Mouse (Mus musculus) kidney, embryonic 16.5 days (tissue): Measurements from ENCODE around the gene Dusp8. TPM values are rescaled to one million over a fixed set of nuclear protein-coding genes. Genes with fewer than 3 reads are reported as not detected.
A peak's percentile ranks its signal among the peaks of the same experiment; 100 is the strongest.
"Not testable (repeated sequence)": the region's sequence is repeated elsewhere in the genome, so short reads cannot be mapped to it uniquely, and the experiment has no call there.

ENCODE experiments used
- ATAC-seq: fragments of 200-750 bp; cut with Nextera tagmentation; 2 replicates; pipeline ENCODE4 v1.8.0; 2017; ENCODE audit warnings: moderate TSS enrichment; ENCODE audit not compliant: low FRiP score, low TSS enrichment
- H3K27ac ChIP-seq: fragments of 300-500 bp; sonication (generic); 2 replicates; pipeline ENCODE4 v1.5.1; 2014; ENCODE audit warnings: low read length
- H3K27me3 ChIP-seq: fragments of 300-500 bp; sonication (generic); 2 replicates; pipeline ENCODE4 v1.6.1; 2014; ENCODE audit warnings: low read length, control low read depth, mixed read lengths; ENCODE audit not compliant: insufficient read depth
- H3K36me3 ChIP-seq: fragments of 300-500 bp; sonication (generic); 2 replicates; pipeline ENCODE4 v1.6.1; 2014; ENCODE audit warnings: low read length, control low read depth, mixed read lengths; ENCODE audit not compliant: insufficient read depth
- H3K4me1 ChIP-seq: fragments of 300-500 bp; sonication (generic); 2 replicates; pipeline ENCODE4 v1.6.1; 2014; ENCODE audit warnings: low read length, control low read depth, mixed read lengths; ENCODE audit not compliant: insufficient read depth
- H3K4me2 ChIP-seq: fragments of 300-500 bp; sonication (generic); replicated peaks from 2 replicates; pipeline ENCODE4 v1.6.1; 2014; ENCODE audit warnings: low read depth, low read length
- H3K4me3 ChIP-seq: fragments of 300-500 bp; sonication (generic); 2 replicates; pipeline ENCODE4 v1.5.1; 2014; ENCODE audit warnings: mild to moderate bottlenecking, low read length
- H3K9ac ChIP-seq: fragments of 300-500 bp; sonication (generic); replicated peaks from 2 replicates; pipeline ENCODE4 v1.6.1; 2014; ENCODE audit warnings: low read length
- H3K9me3 ChIP-seq: fragments of 300-500 bp; sonication (generic); 2 replicates; pipeline ENCODE4 v1.6.1; 2016; ENCODE audit warnings: low read length, control low read depth
- WGBS: fragments of 180-500 bp; shearing (Covaris S2); extraction: QIAGEN DNeasy Blood & Tissue Kit; methylation state at CpG from one replicate; pipeline ENCODE4 v1.1.7; 2014; 5-methylcytosine and 5-hydroxymethylcytosine counted together
- polyA plus RNA-seq: library from polyadenylated mRNA; unstranded; fragments of >200 nt; fragmentation: Nextera tagmentation; extraction: Ambion mirVana; gene quantifications from 2 replicates; pipeline ENCODE4 v1.2.1, GENCODE M21; 2015

Dusp8 gene
- 2.4 and 2.5 TPM in 2 replicates for polyA plus RNA-seq

GRCm38 (mm10) chr7:142095183-142095931, at the start of gene Dusp8:
Gene Dusp8 (minus strand): TSS chr7:142095843.
- peak within 1 kb of the TSS; percentile 98 for H3K4me2 ChIP-seq
- WGBS: under 1% methylated on average over 41 of the region's 63 CpGs
- H3K27me3 ChIP-seq: peaks cover 55% of the 10 kb centered on the region
- ATAC-seq: peak; percentile 81
- peak within 1 kb of the TSS; percentile 73 for H3K4me3 ChIP-seq
- no peaks in the 10 kb centered on the region for H3K36me3 ChIP-seq
- no peaks in the 10 kb centered on the region for H3K9me3 ChIP-seq
- no peak within 1 kb of the TSS for H3K27ac ChIP-seq
- H3K4me1 ChIP-seq: peaks cover 14% of the 10 kb centered on the region
- H3K9ac ChIP-seq: peak within 1 kb of the TSS; percentile 81

- Histone ChIP-seq H3K36me3 (no peaks in the 10 kb centered on the region), H3K4me2 (no peak within 1 kb of the TSS), H3K9ac (no peak within 1 kb of the TSS), H3K9me3 (no peaks in the 10 kb centered on the region), H3K27me3 (no peaks in the 10 kb centered on the region), H3K4me3 (no peak within 1 kb of the TSS), H3K27ac (no peak within 1 kb of the TSS), H3K4me1 (no peaks in the 10 kb centered on the region)
- WGBS: 87% methylated on average over 1 of the region's 1 CpGs
- no peak for ATAC-seq
Observed at GRCm38 (mm10) chr7:142144507-142144906, 48.9 kb upstream of the Dusp8 start, which contains the start of gene Gm45337. Gene Gm45337 (minus strand): TSS chr7:142144607.

DNA sequence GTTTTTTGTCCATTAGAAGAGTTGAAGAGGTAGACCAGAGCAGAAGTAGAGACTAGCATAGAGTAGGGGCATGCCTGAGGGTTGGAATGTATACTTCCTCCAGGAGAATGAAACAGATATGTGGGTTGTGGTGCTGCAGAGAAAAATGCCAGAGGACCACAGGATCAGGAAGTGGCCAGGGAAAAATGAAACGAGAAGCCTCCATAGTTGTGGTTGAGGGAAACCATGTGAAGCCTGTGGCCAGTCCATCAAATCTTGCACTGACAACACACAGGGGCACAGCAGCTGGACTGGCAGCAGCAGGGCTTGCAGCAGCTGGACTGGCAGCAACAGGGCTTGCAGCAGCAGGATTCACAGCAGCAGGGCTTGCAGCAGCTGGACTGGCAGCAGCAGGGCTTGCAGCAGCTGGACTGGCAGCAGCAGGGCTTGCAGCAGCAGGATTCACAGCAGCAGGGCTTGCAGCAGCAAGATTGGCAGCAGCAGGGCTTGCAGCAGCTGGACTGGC, 47.9 kb upstream of the Dusp8 start:
- ATAC-seq, H3K27me3 ChIP-seq, H3K4me1 ChIP-seq, H3K27ac ChIP-seq, H3K4me2 ChIP-seq, H3K4me3 ChIP-seq, H3K9ac ChIP-seq, H3K36me3 ChIP-seq, H3K9me3 ChIP-seq: not testable (repeated sequence)
- WGBS: 20% methylated on average over 1 of the region's 1 CpGs

DNA sequence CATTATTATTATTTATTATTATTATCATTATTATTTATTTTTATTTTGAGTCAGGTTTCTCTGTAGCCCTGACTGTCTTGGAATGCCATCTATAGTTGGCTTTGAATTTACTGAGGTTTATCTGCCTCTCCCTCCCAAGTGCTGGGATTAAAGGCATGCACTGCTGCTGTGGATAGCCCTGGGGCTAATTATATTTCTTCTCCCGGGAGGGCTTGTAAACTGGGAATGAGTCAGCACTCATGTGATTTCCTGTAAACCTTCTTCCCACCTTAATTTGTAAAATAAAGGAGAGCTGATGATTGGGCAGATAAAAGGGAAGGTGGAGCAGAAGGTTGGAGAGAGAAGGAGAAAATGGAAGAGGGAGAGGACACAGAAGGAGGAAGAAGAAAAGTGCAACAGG, 45.1 kb upstream of the Dusp8 start:
- ATAC-seq: no peak
- Histone ChIP-seq H3K9ac (no peak overlapping the region), H3K27ac (no peak overlapping the region), H3K4me1 (no peaks in the 10 kb centered on the region), H3K36me3 (no peaks in the 10 kb centered on the region), H3K9me3 (no peaks in the 10 kb centered on the region), H3K4me2 (no peak overlapping the region), H3K4me3 (no peak overlapping the region), H3K27me3 (no peaks in the 10 kb centered on the region)
- 9% methylated on average over 1 of the region's 1 CpGs for WGBS

- ATAC-seq, H3K36me3 ChIP-seq, H3K4me2 ChIP-seq, H3K4me1 ChIP-seq, H3K9me3 ChIP-seq, H3K27ac ChIP-seq, H3K9ac ChIP-seq, H3K27me3 ChIP-seq, H3K4me3 ChIP-seq: not testable (repeated sequence)
- 41% methylated on average over 2 of the region's 2 CpGs for WGBS
Observed at GRCm38 (mm10) chr7:142135934-142136333, 40.3 kb upstream of the Dusp8 start, which contains the start of gene Gm39115. Gene Gm39115 (minus strand): TSS chr7:142136034.

DNA sequence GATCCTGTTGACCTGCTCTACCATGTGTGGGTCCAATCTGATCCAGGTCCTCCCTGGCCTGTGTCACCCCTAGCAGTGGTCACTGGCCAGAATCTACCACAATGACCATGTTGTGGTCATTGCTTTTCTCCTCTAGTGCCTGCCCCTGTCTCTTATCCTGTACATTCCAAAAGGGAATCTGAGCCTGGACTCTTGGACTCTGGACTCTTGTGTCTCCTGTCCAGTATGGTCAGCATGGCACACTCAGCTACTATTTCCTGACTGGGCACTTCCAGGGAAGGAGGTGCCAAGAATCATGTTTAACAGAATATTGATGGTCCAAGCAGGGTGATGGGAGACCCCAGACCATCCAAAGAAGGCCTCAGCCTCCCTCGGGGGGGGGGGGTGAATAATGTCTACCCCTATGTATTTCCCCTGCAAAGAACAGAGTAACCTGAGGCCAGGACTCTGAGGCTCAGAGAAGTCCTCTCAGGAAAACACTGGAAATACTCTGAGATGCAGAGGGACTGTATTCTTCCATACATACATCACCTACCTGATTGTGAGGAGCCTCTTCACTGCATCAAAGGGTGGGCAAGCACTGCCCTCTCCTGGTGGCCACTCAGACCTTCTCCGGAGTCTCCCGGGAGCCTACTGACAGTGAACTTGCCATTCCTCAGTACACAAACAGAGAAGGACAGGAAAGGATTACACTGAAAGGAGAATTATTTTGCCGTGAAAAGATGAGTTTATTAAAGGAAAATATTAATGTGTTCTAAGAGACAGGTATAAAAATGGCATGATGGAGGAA, 38.8 kb upstream of the Dusp8 start:
- Histone ChIP-seq H3K27me3 (no peaks in the 10 kb centered on the region), H3K4me2 (no peak overlapping the region), H3K4me3 (no peak overlapping the region), H3K36me3 (no peaks in the 10 kb centered on the region), H3K4me1 (no peaks in the 10 kb centered on the region), H3K27ac (no peak overlapping the region), H3K9ac (no peak overlapping the region), H3K9me3 (no peaks in the 10 kb centered on the region)
- 49% methylated on average over 4 of the region's 4 CpGs for WGBS
- no peak for ATAC-seq

DNA sequence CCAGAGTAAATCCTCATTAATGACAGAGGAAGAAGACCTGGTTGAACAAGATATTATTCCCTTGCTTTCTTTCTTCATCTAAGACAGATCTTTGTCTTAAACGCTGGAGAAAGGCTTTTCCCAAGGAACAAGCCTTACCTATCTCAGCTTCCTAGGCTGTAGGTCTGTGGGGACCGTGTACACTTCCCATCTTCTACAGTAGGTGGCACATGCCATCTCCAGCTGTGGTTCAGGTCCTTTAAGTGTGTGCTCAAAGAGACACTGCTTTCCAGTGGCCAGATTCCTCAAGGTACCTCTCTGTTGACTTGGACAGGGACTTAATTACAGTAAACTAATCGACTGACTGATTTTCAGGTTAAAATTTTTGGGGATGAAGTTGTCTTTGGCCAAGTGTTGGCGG, 33.2 kb upstream of the Dusp8 start:
- H3K9me3 ChIP-seq: no peaks in the 10 kb centered on the region
- no peaks in the 10 kb centered on the region for H3K27me3 ChIP-seq
- no peaks in the 10 kb centered on the region for H3K36me3 ChIP-seq
- H3K27ac ChIP-seq: no peak overlapping the region
- no peak overlapping the region for H3K9ac ChIP-seq
- ATAC-seq: no peak
- WGBS: 61% methylated on average over 4 of the region's 4 CpGs
- H3K4me2 ChIP-seq: no peak overlapping the region
- no peaks in the 10 kb centered on the region for H3K4me1 ChIP-seq
- H3K4me3 ChIP-seq: no peak overlapping the region

DNA sequence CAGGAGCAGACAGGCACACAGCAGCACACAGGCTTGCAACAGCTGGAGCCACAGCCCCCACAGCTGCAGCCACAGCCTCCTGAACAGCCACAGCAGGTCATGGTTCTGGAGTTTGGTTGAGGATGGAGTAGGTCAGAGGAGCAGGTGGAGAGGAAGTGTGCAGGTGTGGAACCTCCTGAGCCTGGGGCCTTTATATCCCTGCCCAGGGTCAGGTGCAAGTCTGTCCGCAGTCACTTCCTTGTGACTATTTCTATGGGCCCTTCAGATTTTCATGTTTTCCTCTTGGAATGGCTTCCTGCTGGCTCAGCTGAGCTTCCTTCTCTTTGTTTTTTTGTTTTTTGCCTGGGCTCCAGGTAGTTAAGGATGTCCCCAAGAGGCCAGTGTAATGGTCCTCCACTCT, 25.0 kb upstream of the Dusp8 start, which contains the start of gene Gm45618:
TSS of gene Gm45618 (minus strand) at position 101 of the 400 bp plus-strand sequence.
- not testable (repeated sequence) for H3K4me2 ChIP-seq, H3K36me3 ChIP-seq, ATAC-seq, H3K27me3 ChIP-seq, H3K9me3 ChIP-seq, H3K4me3 ChIP-seq, H3K9ac ChIP-seq, H3K4me1 ChIP-seq, H3K27ac ChIP-seq
- WGBS: 72% methylated on average over 1 of the region's 1 CpGs

- WGBS: 13% methylated on average over 5 of the region's 5 CpGs
- ATAC-seq: no peak
- Histone ChIP-seq H3K9ac (no peak overlapping the region), H3K9me3 (no peaks in the 10 kb centered on the region), H3K27ac (no peak overlapping the region), H3K4me1 (no peaks in the 10 kb centered on the region), H3K27me3 (no peaks in the 10 kb centered on the region), H3K4me2 (no peak overlapping the region), H3K4me3 (no peak overlapping the region), H3K36me3 (no peaks in the 10 kb centered on the region)
Observed at GRCm38 (mm10) chr7:142119632-142120031, 24.0 kb upstream of the Dusp8 start.

DNA sequence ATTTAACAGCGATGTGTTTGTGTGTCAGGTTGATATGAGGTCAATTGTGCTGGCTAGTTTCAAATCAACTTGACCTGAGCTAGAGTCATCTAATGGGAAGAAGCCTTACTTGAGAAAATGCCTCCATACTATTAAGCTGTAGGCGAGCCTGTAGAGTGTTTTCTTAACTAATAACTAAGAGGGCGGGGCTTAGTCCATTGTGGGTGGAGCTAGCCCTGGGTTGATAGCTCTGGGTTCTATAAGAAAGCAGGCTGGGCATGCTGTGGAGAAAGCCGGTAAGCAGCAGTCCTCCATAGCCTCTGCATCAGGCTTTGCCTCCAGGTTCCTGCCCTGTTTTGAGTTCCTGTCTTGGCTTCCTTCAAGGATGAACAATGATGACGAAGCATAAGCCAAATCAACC, 9.1 kb upstream of the Dusp8 start:
- no peaks in the 10 kb centered on the region for H3K4me1 ChIP-seq
- no peaks in the 10 kb centered on the region for H3K9me3 ChIP-seq
- 53% methylated on average over 5 of the region's 5 CpGs for WGBS
- H3K27ac ChIP-seq: no peak overlapping the region
- no peak overlapping the region for H3K4me2 ChIP-seq
- no peak for ATAC-seq
- no peak overlapping the region for H3K9ac ChIP-seq
- no peaks in the 10 kb centered on the region for H3K36me3 ChIP-seq
- H3K4me3 ChIP-seq: no peak overlapping the region
- H3K27me3 ChIP-seq: no peaks in the 10 kb centered on the region
